Mouse (Mus musculus): ENCODE results near the gene Gm19668. TPM values are rescaled to one million over a fixed set of nuclear protein-coding genes. Genes with fewer than 3 reads are reported as not detected.
"Not testable (repeated sequence)": the region's sequence is repeated elsewhere in the genome, so short reads cannot be mapped to it uniquely, and the experiment has no call there.

Gene Gm19668
- polyA plus RNA-seq, 1 experiment from 2014 or later, result not detected

- Histone ChIP-seq H3K4me2 (ENCODE audit: low read length) (no peak within 1 kb of the TSS), H3K27me3 (ENCODE audit: control insufficient read depth, insufficient read depth, low read length) (no peaks in the 10 kb centered on the region), H3K9me3 (ENCODE audit: control insufficient read depth, low read length) (no peaks in the 10 kb centered on the region), H3K4me1 (ENCODE audit: control insufficient read depth in 2 of 2, insufficient read depth in 2 of 2, low read length in 2 of 2) (peaks cover 7 to 13% of the 10 kb centered on the region in 2 experiments; a peak in 2 of 4 replicates), H3K27ac (replicated peaks in 1 of 2; ENCODE audit: control insufficient read depth in 1 of 2, insufficient read depth in 1 of 2, low read depth in 2 of 2, low read length in 2 of 2) (no peak within 1 kb of the TSS), H3K36me3 (ENCODE audit: control insufficient read depth, insufficient read depth, low read length) (no peaks in the 10 kb centered on the region), H3K9ac (ENCODE audit: low read length) (no peak within 1 kb of the TSS), H3K4me3 (ENCODE audit: control insufficient read depth in 1 of 2, insufficient read depth in 1 of 2, low read depth in 1 of 2, low read length in 2 of 2) (no peak within 1 kb of the TSS)
- ATAC-seq (ENCODE audit: insufficient number of reproducible peaks, insufficient read depth, low FRiP score, low read depth), result no peak
- WGBS, result 69% methylated on average over 2 of the region's 2 CpGs
These were observed 4.0 kb downstream of the Gm19668 start, which contains the start of gene Gm9639 for GRCm38 (mm10) chr10:77794976-77795375. Gene Gm9639, minus strand, starts transcription at chr10:77795076.

GRCm38 (mm10) chr10:77788621-77789020 lies 10.3 kb downstream of the Gm19668 start:
- Histone ChIP-seq H3K9ac (ENCODE audit: low read length) (no peak overlapping the region), H3K27ac (replicated peaks in 1 of 2; ENCODE audit: control insufficient read depth in 1 of 2, insufficient read depth in 1 of 2, low read depth in 2 of 2, low read length in 2 of 2) (no peak overlapping the region), H3K4me2 (ENCODE audit: low read length) (no peak overlapping the region), H3K4me3 (ENCODE audit: control insufficient read depth in 1 of 2, insufficient read depth in 1 of 2, low read depth in 1 of 2, low read length in 2 of 2) (no peak overlapping the region), H3K36me3 (ENCODE audit: control insufficient read depth, insufficient read depth, low read length) (no peaks in the 10 kb centered on the region), H3K4me1 (ENCODE audit: control insufficient read depth in 2 of 2, insufficient read depth in 2 of 2, low read length in 2 of 2) (no peaks in the 10 kb centered on the region), H3K9me3 (ENCODE audit: control insufficient read depth, low read length) (no peaks in the 10 kb centered on the region), H3K27me3 (ENCODE audit: control insufficient read depth, insufficient read depth, low read length) (no peaks in the 10 kb centered on the region)
- no peak for ATAC-seq (ENCODE audit: insufficient number of reproducible peaks, insufficient read depth, low FRiP score, low read depth)
- WGBS, result 69% methylated on average over 2 of the region's 2 CpGs

GRCm38 (mm10) chr10:77787876-77788275 lies 11.1 kb downstream of the Gm19668 start, which contains the start of gene Gm7137:
Gene Gm7137, minus strand, starts transcription at chr10:77788200.
- H3K36me3 ChIP-seq (ENCODE audit: control insufficient read depth, insufficient read depth, low read length); H3K4me2 ChIP-seq (ENCODE audit: low read length); H3K9me3 ChIP-seq (ENCODE audit: control insufficient read depth, low read length); H3K4me3 ChIP-seq (ENCODE audit: control insufficient read depth in 1 of 2, insufficient read depth in 1 of 2, low read depth in 1 of 2, low read length in 2 of 2); H3K9ac ChIP-seq (ENCODE audit: low read length); ATAC-seq (ENCODE audit: insufficient number of reproducible peaks, insufficient read depth, low FRiP score, low read depth); H3K27ac ChIP-seq (replicated peaks in 1 of 2; ENCODE audit: control insufficient read depth in 1 of 2, insufficient read depth in 1 of 2, low read depth in 2 of 2, low read length in 2 of 2); H3K27me3 ChIP-seq (ENCODE audit: control insufficient read depth, insufficient read depth, low read length); H3K4me1 ChIP-seq (ENCODE audit: control insufficient read depth in 2 of 2, insufficient read depth in 2 of 2, low read length in 2 of 2): not testable (repeated sequence)
- 20% methylated on average over 1 of the region's 1 CpGs for WGBS

- not testable (repeated sequence) for H3K4me1 ChIP-seq (ENCODE audit: control insufficient read depth in 2 of 2, insufficient read depth in 2 of 2, low read length in 2 of 2); H3K9me3 ChIP-seq (ENCODE audit: control insufficient read depth, low read length); H3K4me3 ChIP-seq (ENCODE audit: control insufficient read depth in 1 of 2, insufficient read depth in 1 of 2, low read depth in 1 of 2, low read length in 2 of 2); H3K4me2 ChIP-seq (ENCODE audit: low read length); H3K36me3 ChIP-seq (ENCODE audit: control insufficient read depth, insufficient read depth, low read length); H3K9ac ChIP-seq (ENCODE audit: low read length); H3K27me3 ChIP-seq (ENCODE audit: control insufficient read depth, insufficient read depth, low read length); ATAC-seq (ENCODE audit: insufficient number of reproducible peaks, insufficient read depth, low FRiP score, low read depth); H3K27ac ChIP-seq (replicated peaks in 1 of 2; ENCODE audit: control insufficient read depth in 1 of 2, insufficient read depth in 1 of 2, low read depth in 2 of 2, low read length in 2 of 2)
- WGBS, result 21% methylated on average over 1 of the region's 3 CpGs
These were observed 15.5 kb downstream of the Gm19668 start for GRCm38 (mm10) chr10:77783396-77783795.

- H3K4me2 ChIP-seq (ENCODE audit: low read length); H3K27ac ChIP-seq (replicated peaks in 1 of 2; ENCODE audit: control insufficient read depth in 1 of 2, insufficient read depth in 1 of 2, low read depth in 2 of 2, low read length in 2 of 2); H3K27me3 ChIP-seq (ENCODE audit: control insufficient read depth, insufficient read depth, low read length); H3K4me3 ChIP-seq (ENCODE audit: control insufficient read depth in 1 of 2, insufficient read depth in 1 of 2, low read depth in 1 of 2, low read length in 2 of 2); H3K36me3 ChIP-seq (ENCODE audit: control insufficient read depth, insufficient read depth, low read length); H3K9me3 ChIP-seq (ENCODE audit: control insufficient read depth, low read length); ATAC-seq (ENCODE audit: insufficient number of reproducible peaks, insufficient read depth, low FRiP score, low read depth); H3K4me1 ChIP-seq (ENCODE audit: control insufficient read depth in 2 of 2, insufficient read depth in 2 of 2, low read length in 2 of 2); H3K9ac ChIP-seq (ENCODE audit: low read length): not testable (repeated sequence)
- WGBS, result no CpG with 5 or more reads among the region's 1 CpGs
These were observed 16.5 kb downstream of the Gm19668 start, which contains the start of gene Gm3250 for GRCm38 (mm10) chr10:77782442-77782841. Gene Gm3250, minus strand, starts transcription at chr10:77782542.

GRCm38 (mm10) chr10:77776844-77777243 lies 22.1 kb downstream of the Gm19668 start, which contains the start of gene Gm7138:
Gene Gm7138, minus strand, starts transcription at chr10:77776944.
- H3K27me3 ChIP-seq (ENCODE audit: control insufficient read depth, insufficient read depth, low read length); H3K36me3 ChIP-seq (ENCODE audit: control insufficient read depth, insufficient read depth, low read length); H3K4me3 ChIP-seq (ENCODE audit: control insufficient read depth in 1 of 2, insufficient read depth in 1 of 2, low read depth in 1 of 2, low read length in 2 of 2); H3K27ac ChIP-seq (replicated peaks in 1 of 2; ENCODE audit: control insufficient read depth in 1 of 2, insufficient read depth in 1 of 2, low read depth in 2 of 2, low read length in 2 of 2); H3K9me3 ChIP-seq (ENCODE audit: control insufficient read depth, low read length); H3K4me1 ChIP-seq (ENCODE audit: control insufficient read depth in 2 of 2, insufficient read depth in 2 of 2, low read length in 2 of 2); ATAC-seq (ENCODE audit: insufficient number of reproducible peaks, insufficient read depth, low FRiP score, low read depth); H3K9ac ChIP-seq (ENCODE audit: low read length); H3K4me2 ChIP-seq (ENCODE audit: low read length): not testable (repeated sequence)
- 50% methylated on average over 1 of the region's 1 CpGs for WGBS

GRCm38 (mm10) chr10:77772142-77772541 lies 26.8 kb downstream of the Gm19668 start:
- not testable (repeated sequence) for H3K4me2 ChIP-seq (ENCODE audit: low read length); H3K27ac ChIP-seq (replicated peaks in 1 of 2; ENCODE audit: control insufficient read depth in 1 of 2, insufficient read depth in 1 of 2, low read depth in 2 of 2, low read length in 2 of 2); H3K4me3 ChIP-seq (ENCODE audit: control insufficient read depth in 1 of 2, insufficient read depth in 1 of 2, low read depth in 1 of 2, low read length in 2 of 2); ATAC-seq (ENCODE audit: insufficient number of reproducible peaks, insufficient read depth, low FRiP score, low read depth); H3K27me3 ChIP-seq (ENCODE audit: control insufficient read depth, insufficient read depth, low read length); H3K4me1 ChIP-seq (ENCODE audit: control insufficient read depth in 2 of 2, insufficient read depth in 2 of 2, low read length in 2 of 2); H3K9ac ChIP-seq (ENCODE audit: low read length); H3K9me3 ChIP-seq (ENCODE audit: control insufficient read depth, low read length); H3K36me3 ChIP-seq (ENCODE audit: control insufficient read depth, insufficient read depth, low read length)
- WGBS, result 30% methylated on average over 1 of the region's 3 CpGs

- not testable (repeated sequence) for H3K27ac ChIP-seq (replicated peaks in 1 of 2; ENCODE audit: control insufficient read depth in 1 of 2, insufficient read depth in 1 of 2, low read depth in 2 of 2, low read length in 2 of 2); H3K4me2 ChIP-seq (ENCODE audit: low read length); H3K36me3 ChIP-seq (ENCODE audit: control insufficient read depth, insufficient read depth, low read length); H3K9ac ChIP-seq (ENCODE audit: low read length); ATAC-seq (ENCODE audit: insufficient number of reproducible peaks, insufficient read depth, low FRiP score, low read depth); H3K27me3 ChIP-seq (ENCODE audit: control insufficient read depth, insufficient read depth, low read length); H3K4me1 ChIP-seq (ENCODE audit: control insufficient read depth in 2 of 2, insufficient read depth in 2 of 2, low read length in 2 of 2); H3K9me3 ChIP-seq (ENCODE audit: control insufficient read depth, low read length); H3K4me3 ChIP-seq (ENCODE audit: control insufficient read depth in 1 of 2, insufficient read depth in 1 of 2, low read depth in 1 of 2, low read length in 2 of 2)
- WGBS, result 67% methylated on average over 1 of the region's 1 CpGs
These were observed 27.7 kb downstream of the Gm19668 start, which contains the start of gene Gm3238 for GRCm38 (mm10) chr10:77771225-77771624. Gene Gm3238, minus strand, starts transcription at chr10:77771325.
